Mouse (Mus musculus): ENCODE results near the gene Piezo1. TPM values are rescaled to one million over a fixed set of nuclear protein-coding genes. Genes with fewer than 3 reads are reported as not detected.
A peak's percentile ranks its signal among the peaks of the same experiment; 100 is the strongest.

Piezo1 gene
- polyA plus RNA-seq, 1 experiment from 2014 or later: 11.6 TPM

DNA sequence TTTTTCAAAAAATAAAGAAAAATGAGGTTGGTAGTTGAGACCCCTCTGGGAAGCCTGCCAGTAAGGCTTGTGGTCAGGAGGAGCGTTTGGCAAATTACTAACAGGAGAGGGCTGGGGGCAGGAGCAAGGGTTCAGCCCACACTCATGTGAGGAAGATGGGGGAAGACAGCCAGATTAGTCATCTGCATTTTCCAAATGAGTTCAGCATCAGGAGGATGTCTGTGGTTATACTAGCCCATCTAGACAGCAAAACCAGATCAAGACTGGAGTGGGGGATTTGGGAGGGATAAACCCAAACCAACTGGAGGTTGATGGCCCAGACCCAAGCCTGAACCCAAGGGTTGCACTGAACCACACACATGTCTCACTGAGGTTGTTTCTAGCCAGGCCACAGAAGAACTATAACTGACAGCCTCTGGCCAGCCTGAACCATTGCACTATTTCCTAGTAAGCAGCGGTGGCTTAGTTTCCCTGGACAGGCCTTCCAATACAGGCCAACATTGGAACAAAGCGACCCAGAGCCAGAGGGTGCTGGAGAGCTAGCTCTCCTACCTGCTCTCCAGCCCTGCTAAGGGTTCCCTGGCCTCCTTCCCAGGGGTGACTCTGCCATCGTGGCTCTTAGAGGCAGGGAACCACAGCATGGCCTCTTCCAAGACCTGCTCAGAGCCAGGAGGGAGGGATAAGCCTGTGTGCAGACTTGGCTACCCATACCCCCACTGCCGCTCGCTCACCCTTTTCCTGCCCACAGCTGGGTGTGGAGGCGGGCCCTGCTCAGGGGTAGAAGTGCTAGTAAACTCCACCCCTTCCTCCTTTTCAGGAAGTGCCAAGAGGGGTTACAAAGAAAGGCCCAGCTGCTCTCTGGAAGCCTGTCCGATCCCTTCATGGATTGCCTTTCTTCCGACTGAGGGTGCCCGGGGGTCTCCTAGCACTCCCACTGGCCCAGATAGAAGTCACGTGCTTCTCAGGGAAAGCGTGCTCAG, 5.2 kb upstream of the Piezo1 start:
- H3K9ac ChIP-seq: no peak overlapping the region
- peaks cover 29% of the 10 kb centered on the region for H3K4me1 ChIP-seq
- no peaks in the 10 kb centered on the region for H3K36me3 ChIP-seq
- 64% methylated on average over 12 of the region's 12 CpGs for WGBS
- no peak overlapping the region for H3K4me3 ChIP-seq
- no peaks in the 10 kb centered on the region for H3K9me3 ChIP-seq
- no peak overlapping the region for H3K4me2 ChIP-seq (replicated peaks)
- ATAC-seq (ENCODE audit: insufficient number of reproducible peaks, insufficient read depth, low FRiP score, low TSS enrichment): no peak
- peak overlapping the region; percentile 77 for H3K27ac ChIP-seq
- H3K27me3 ChIP-seq: no peaks in the 10 kb centered on the region

DNA sequence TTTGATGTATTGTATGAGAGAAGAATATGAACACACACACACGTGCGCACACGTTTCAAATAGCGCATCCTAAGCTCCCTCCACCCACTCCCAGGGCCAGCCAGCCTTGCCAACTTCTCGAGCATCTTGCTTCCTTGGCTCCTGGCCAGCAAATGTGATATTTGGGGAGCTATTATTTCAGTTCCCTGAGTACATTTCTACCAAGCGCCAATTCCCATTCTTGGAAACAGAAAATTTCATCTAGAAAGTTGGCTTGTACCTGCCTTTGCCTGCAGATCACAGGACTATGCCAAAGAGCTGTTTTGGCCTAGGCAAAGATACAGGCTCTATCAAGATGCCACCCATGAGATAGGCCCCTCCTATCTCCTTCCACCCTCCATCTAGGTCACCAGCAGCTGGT, 3.7 kb upstream of the Piezo1 start:
- no peak overlapping the region for H3K27ac ChIP-seq
- no peaks in the 10 kb centered on the region for H3K9me3 ChIP-seq
- no peaks in the 10 kb centered on the region for H3K36me3 ChIP-seq
- ATAC-seq (ENCODE audit: insufficient number of reproducible peaks, insufficient read depth, low FRiP score, low TSS enrichment): no peak
- H3K27me3 ChIP-seq: no peaks in the 10 kb centered on the region
- H3K4me1 ChIP-seq: peaks cover 39% of the 10 kb centered on the region
- H3K9ac ChIP-seq: no peak overlapping the region
- H3K4me2 ChIP-seq (replicated peaks): no peak overlapping the region
- H3K4me3 ChIP-seq: no peak overlapping the region
- WGBS: 77% methylated on average over 6 of the region's 6 CpGs

DNA sequence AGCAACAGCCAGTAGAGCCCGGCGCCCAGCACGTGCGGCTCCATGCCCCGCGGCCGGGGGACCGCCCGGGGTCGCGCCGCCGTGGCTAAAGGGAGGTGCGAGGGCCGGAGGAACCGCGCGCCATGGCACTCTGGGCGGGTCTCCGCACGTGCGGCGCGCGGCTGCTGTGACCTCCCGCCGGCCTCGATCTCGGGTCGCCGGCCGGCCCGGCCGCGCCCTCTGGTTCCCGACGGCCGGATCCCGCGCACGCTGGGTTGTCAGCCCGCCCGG, 199 bp downstream of the Piezo1 start:
- Histone ChIP-seq H3K36me3 (no peaks in the 10 kb centered on the region), H3K4me1 (peaks cover 40% of the 10 kb centered on the region), H3K4me3 (peak overlapping the region; percentile 71), H3K4me2 (replicated peaks) (peak overlapping the region; percentile 93), H3K27ac (peak overlapping the region; percentile 85), H3K9me3 (no peaks in the 10 kb centered on the region), H3K27me3 (no peaks in the 10 kb centered on the region), H3K9ac (peak overlapping the region; percentile 88)
- under 1% methylated on average over 42 of the region's 43 CpGs for WGBS
- ATAC-seq (ENCODE audit: insufficient number of reproducible peaks, insufficient read depth, low FRiP score, low TSS enrichment): no peak

DNA sequence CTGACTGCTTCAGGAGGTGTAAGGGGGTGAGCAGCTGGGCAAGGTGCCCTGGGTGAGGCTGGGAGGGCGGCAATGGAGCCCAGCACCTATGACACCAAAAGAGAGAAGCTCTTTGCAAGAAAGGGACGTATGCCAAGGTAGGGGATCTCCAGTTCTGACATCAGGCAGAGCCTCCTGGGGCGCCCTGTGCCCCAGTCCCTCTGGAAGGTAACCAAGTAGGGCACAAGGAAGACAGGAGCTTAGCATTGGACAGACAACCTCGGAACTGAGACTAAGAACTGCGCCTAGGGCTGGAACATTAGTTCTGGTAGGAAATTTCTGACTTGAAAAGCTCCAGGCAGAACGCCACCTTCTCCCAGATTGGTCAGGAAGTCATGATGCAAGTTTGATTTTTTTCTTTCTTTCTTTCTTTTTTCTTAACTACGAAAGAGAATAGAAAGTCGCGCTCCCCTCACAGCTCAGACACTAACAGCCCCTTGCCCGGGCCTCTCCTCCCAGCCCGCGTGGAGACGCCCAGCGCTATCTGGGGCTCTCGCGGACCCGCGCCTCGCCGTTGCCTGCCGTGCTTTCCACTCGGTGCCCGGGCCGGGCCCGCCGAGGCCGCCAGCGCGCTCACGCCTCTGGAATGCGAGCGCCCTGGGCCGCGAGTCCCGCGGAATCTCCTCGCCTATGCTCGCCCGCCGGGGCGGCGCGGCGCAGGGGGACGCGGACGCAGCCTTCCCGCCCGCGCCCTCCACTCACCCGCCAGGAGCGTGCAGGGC, 715 bp downstream of the Piezo1 start:
- H3K4me3 ChIP-seq: peak overlapping the region; percentile 71
- peak overlapping the region; percentile 88 for H3K9ac ChIP-seq
- no peaks in the 10 kb centered on the region for H3K9me3 ChIP-seq
- H3K36me3 ChIP-seq: no peaks in the 10 kb centered on the region
- H3K4me1 ChIP-seq: peaks cover 40% of the 10 kb centered on the region
- peak overlapping the region; percentile 85 for H3K27ac ChIP-seq
- 2% methylated on average over 52 of the region's 52 CpGs for WGBS
- ATAC-seq (ENCODE audit: insufficient number of reproducible peaks, insufficient read depth, low FRiP score, low TSS enrichment): peak; percentile 29; the same call in 1 of the 2 replicates
- no peaks in the 10 kb centered on the region for H3K27me3 ChIP-seq
- peak overlapping the region; percentile 93 for H3K4me2 ChIP-seq (replicated peaks)

DNA sequence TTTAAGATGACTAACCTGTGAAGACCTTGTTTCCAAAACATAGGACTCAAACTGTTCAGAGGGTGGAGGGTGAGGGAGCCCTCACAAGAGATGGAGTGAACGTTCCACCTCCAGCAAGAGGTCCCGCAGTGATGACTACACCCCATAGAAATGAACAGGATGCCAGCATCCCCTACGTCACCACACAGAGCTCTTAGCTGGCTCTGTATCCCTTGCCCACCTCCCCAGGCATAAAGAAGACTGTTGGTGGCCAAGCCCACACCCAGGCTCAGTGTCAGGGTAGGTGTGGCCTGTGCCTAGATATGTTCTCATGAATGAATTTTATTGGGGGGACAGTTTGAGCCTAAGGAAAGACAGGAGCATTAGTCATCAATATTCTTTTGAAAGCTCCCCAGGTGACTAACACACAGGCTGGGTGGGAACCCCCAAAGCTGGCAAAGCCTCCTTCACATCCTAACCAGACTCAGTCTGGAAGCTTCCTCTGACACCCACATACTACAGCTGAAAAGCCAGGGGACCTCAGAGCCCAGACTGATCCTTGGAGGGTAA, 2.2 kb downstream of the Piezo1 start:
- peaks cover 40% of the 10 kb centered on the region for H3K4me1 ChIP-seq
- peak overlapping the region; percentile 30; the same call in 1 of the 2 replicates for H3K27ac ChIP-seq
- H3K36me3 ChIP-seq: no peaks in the 10 kb centered on the region
- peak overlapping the region; percentile 93 for H3K4me2 ChIP-seq (replicated peaks)
- no peaks in the 10 kb centered on the region for H3K9me3 ChIP-seq
- H3K27me3 ChIP-seq: no peaks in the 10 kb centered on the region
- WGBS: 90% methylated on average over 3 of the region's 3 CpGs
- no peak for ATAC-seq (ENCODE audit: insufficient number of reproducible peaks, insufficient read depth, low FRiP score, low TSS enrichment)
- H3K9ac ChIP-seq: no peak overlapping the region
- 0 out of 2 replicates have a peak overlapping the region, but pooled peaks have one; percentile 71 for H3K4me3 ChIP-seq

DNA sequence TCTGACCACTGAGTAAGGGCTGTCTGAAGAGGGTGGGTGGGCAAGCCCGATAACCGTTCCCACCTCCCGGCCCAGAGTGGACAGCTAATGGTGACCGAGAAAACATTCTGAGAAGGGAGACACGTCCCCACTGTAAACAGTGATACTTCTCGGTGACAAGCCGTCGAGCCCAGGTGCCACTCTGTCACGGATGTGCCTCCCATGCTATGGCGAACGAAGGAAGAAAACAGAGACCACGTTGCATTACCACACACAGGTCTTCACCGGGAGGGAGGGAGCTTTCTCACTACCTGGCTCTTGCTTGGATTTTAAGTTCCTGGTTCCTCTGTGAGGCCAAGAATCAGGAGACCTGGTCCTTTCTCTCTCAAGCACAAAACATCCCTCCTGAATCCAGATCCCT, 2.8 kb downstream of the Piezo1 start:
- H3K27ac ChIP-seq: no peak overlapping the region
- H3K4me1 ChIP-seq: peaks cover 40% of the 10 kb centered on the region
- H3K4me3 ChIP-seq: no peak overlapping the region
- H3K36me3 ChIP-seq: no peaks in the 10 kb centered on the region
- H3K9ac ChIP-seq: no peak overlapping the region
- WGBS: 69% methylated on average over 13 of the region's 13 CpGs
- no peak overlapping the region for H3K4me2 ChIP-seq (replicated peaks)
- no peaks in the 10 kb centered on the region for H3K27me3 ChIP-seq
- no peak for ATAC-seq (ENCODE audit: insufficient number of reproducible peaks, insufficient read depth, low FRiP score, low TSS enrichment)
- H3K9me3 ChIP-seq: no peaks in the 10 kb centered on the region

DNA sequence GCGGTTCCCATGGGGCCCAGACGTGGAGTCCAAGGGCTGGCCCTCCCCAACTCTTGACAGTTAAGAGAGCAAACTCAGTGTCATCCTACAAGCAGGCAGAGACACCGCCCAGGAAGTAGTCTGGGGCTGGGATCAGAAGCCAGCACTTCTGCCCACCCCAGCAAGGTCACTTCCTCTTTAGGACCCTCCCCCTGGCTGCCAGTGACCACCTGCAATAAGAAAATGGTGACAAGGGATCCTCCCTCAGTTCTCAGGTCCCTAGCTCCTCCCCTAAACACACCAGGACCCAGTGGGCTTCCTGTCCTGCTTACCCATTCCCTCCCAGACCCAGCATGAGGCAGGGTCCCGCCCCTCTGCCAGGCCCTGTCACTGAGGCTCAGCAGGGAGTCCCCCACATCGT, 3.3 kb downstream of the Piezo1 start:
- no peak overlapping the region for H3K4me3 ChIP-seq
- H3K4me2 ChIP-seq (replicated peaks): no peak overlapping the region
- no peak overlapping the region for H3K9ac ChIP-seq
- H3K27ac ChIP-seq: peak overlapping the region; percentile 37; the same call in 1 of the 2 replicates
- H3K4me1 ChIP-seq: peaks cover 40% of the 10 kb centered on the region
- H3K27me3 ChIP-seq: no peaks in the 10 kb centered on the region
- ATAC-seq (ENCODE audit: insufficient number of reproducible peaks, insufficient read depth, low FRiP score, low TSS enrichment): no peak
- no peaks in the 10 kb centered on the region for H3K36me3 ChIP-seq
- H3K9me3 ChIP-seq: no peaks in the 10 kb centered on the region
- 35% methylated on average over 5 of the region's 5 CpGs for WGBS

DNA sequence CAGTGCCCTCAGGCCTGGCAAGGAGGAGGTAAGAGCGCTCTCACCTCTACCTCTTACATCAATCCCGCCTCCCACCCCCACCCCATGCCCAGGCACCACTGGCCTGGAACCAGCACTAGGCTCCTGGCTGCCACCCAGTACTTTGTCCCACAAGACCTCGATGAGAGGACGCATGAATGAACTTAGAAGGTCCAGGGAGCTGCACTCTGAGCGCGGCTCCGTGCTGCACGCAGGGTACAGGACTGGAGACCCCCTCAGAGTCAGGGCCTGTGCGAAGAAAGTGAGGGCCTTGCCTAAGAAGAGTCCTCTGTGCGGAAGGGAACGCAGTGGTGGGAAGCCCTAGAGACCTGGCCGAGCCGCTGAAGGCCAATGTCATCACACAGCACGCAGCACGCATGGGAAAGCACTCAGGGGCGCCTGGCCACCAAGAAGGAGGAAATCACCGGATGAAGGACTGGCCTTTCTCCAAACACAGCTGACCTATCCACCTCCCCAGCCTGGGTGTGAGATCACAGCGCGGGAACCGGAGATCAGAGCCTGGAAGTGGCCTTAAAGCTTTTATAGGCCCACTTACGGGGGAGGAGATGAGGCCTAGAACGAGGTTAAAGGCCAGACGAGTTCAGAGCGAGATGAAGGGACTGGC, 4.2 kb downstream of the Piezo1 start:
- Histone ChIP-seq H3K9ac (no peak overlapping the region), H3K4me2 (replicated peaks) (no peak overlapping the region; the same call in 1 of the 2 replicates), H3K4me1 (peaks cover 40% of the 10 kb centered on the region)

DNA sequence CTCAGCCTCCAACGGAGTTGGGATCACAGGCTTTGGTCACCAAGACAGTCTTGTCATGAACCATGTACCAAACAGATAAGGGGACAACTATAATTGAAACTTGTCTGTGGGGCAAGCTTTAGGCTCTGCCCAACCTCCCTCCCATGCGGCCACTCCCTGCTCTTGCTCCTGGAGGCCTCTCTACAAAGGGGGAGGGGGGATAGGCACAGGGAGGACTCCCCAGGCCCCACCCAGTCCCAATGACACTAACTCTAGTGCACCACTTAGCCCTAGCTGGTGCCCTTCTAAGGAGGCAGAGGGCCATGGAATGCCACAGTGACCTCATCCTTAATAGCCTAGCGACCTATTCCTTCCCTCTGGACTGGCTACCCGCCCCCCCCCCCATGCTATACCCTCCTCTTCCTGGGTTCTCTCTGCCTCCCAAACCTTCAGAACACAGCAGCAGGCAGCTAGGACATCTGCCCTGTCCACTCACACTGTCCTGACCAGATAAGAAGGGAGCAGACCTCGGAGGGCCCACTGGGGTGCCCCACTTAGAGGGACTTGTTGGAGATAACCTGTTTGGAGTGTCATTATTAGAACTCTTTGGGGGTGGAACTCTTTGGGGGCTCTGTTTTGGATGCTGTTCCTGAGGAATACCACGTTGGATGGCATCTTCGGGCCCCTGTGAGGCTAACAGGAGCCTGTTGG, 4.9 kb downstream of the Piezo1 start:
- Histone ChIP-seq H3K4me1 (peaks cover 36% of the 10 kb centered on the region), H3K4me3 (no peak overlapping the region), H3K27ac (0 out of 2 replicates have a peak overlapping the region, but pooled peaks have one; percentile 23), H3K9ac (no peak overlapping the region), H3K9me3 (no peaks in the 10 kb centered on the region), H3K27me3 (no peaks in the 10 kb centered on the region), H3K4me2 (replicated peaks) (no peak overlapping the region), H3K36me3 (no peaks in the 10 kb centered on the region)
- no peak for ATAC-seq (ENCODE audit: insufficient number of reproducible peaks, insufficient read depth, low FRiP score, low TSS enrichment)
- 92% methylated on average over 7 of the region's 7 CpGs for WGBS

More for the DNA sequence above, 4.2 kb downstream of the Piezo1 start:
- no peak for ATAC-seq (ENCODE audit: insufficient number of reproducible peaks, insufficient read depth, low FRiP score, low TSS enrichment)
- no peak overlapping the region for H3K4me3 ChIP-seq
- WGBS: 78% methylated on average over 24 of the region's 24 CpGs
- H3K27me3 ChIP-seq: no peaks in the 10 kb centered on the region
- H3K27ac ChIP-seq: 0 out of 2 replicates have a peak overlapping the region, but pooled peaks have one; percentile 37
- H3K36me3 ChIP-seq: no peaks in the 10 kb centered on the region
- H3K9me3 ChIP-seq: no peaks in the 10 kb centered on the region

DNA sequence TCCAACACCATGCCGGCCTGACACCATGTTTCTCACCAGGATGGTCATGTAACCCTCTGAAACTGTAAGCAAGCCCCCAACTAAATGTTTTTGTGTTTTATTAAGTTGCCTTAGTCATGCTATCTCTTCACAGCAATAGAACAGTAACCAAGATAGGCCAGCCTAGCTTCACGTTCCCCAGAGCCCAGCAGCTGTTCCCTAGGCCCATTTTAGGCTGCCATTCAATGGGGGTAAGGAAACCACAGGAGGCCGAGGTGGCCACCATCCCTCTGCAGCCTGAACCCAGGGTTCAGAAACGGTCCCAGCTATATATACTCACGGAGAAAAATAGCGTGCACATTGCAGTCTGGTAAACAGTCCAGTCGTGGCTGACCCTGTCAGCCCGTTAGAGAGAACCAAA, 7.0 kb downstream of the Piezo1 start:
- H3K4me1 ChIP-seq: peaks cover 21% of the 10 kb centered on the region
- H3K27ac ChIP-seq: no peak overlapping the region
- H3K4me3 ChIP-seq: no peak overlapping the region
- H3K9me3 ChIP-seq: no peaks in the 10 kb centered on the region
- no peak overlapping the region for H3K4me2 ChIP-seq (replicated peaks)
- no peak overlapping the region for H3K9ac ChIP-seq
- H3K27me3 ChIP-seq: no peaks in the 10 kb centered on the region
- no peaks in the 10 kb centered on the region for H3K36me3 ChIP-seq
- 82% methylated on average over 8 of the region's 8 CpGs for WGBS
- ATAC-seq (ENCODE audit: insufficient number of reproducible peaks, insufficient read depth, low FRiP score, low TSS enrichment): no peak

Measured in embryonic facial prominence, embryonic 12.5 days (tissue).